In genomic region chr1:187605391-187606270, GRCm38 (mm10) we compare ENCODE assay signal across 10 mouse cellular contexts. TPM values are rescaled to one million over a fixed set of nuclear protein-coding genes. Genes with fewer than 3 reads are reported as not detected.
DNase-seq lines count a peak whose midpoint lies in the region; ATAC-seq lines count a peak whose summit lies in the region.
"Had no signal": no experiment of that assay in that cellular context is flagged by ENCODE, and none has a peak within 500 bp of the region (broad histone marks: within the 10 kb centered on the region; RNA-seq: fewer than 3 reads in every experiment).

No protein-coding gene starts in this region.

- WGBS in kidney, embryonic 16.5 days, result 4% methylated on average over 32 of the region's 32 CpGs
- WGBS in embryonic facial prominence, embryonic 15.5 days, result 2% methylated on average over 32 of the region's 32 CpGs
- WGBS in intestine, embryonic 16.5 days, result 7% methylated on average over 32 of the region's 32 CpGs
- 2% methylated on average over 32 of the region's 32 CpGs for WGBS in neural tube, embryonic 13.5 days

- ATAC-seq in kidney, embryonic 16.5 days (ENCODE audit: low FRiP score, low TSS enrichment), result no peak
- no peak for ATAC-seq in embryonic facial prominence, embryonic 15.5 days (ENCODE audit: insufficient number of reproducible peaks, low FRiP score, low TSS enrichment, low read depth)
- no peak for ATAC-seq in intestine, embryonic 16.5 days
- 0 out of 2 replicates have a peak, but pooled peaks have one; percentile 29 for ATAC-seq in neural tube, embryonic 13.5 days (ENCODE audit: low read depth)

- H3K4me1 ChIP-seq in kidney, embryonic 16.5 days (ENCODE audit: insufficient read depth, low read length), result peaks cover 38% of the 10 kb centered on the region
- H3K4me1 ChIP-seq in embryonic facial prominence, embryonic 15.5 days, result peaks cover 46% of the 10 kb centered on the region
- H3K4me1 ChIP-seq in intestine, embryonic 16.5 days (ENCODE audit: control insufficient read depth, insufficient read depth, low read length), result peaks cover 19% of the 10 kb centered on the region
- peaks cover 72% of the 10 kb centered on the region for H3K4me1 ChIP-seq in neural tube, embryonic 13.5 days (replicated peaks)

- peaks cover 54% of the 10 kb centered on the region for H3K27me3 ChIP-seq in kidney, embryonic 16.5 days (ENCODE audit: insufficient read depth, low read length)
- H3K27me3 ChIP-seq in embryonic facial prominence, embryonic 15.5 days, result peaks cover 75% of the 10 kb centered on the region
- H3K27me3 ChIP-seq in intestine, embryonic 16.5 days (replicated peaks; ENCODE audit: control insufficient read depth, insufficient read depth, low read length), result peaks cover 37% of the 10 kb centered on the region
- H3K27me3 ChIP-seq in neural tube, embryonic 13.5 days, result peaks cover 78% of the 10 kb centered on the region

- intact Hi-C loops in left cerebral cortex, postnatal 14 days (cut with DNase I), result no loop called here

- H3K36me3 ChIP-seq in kidney, embryonic 16.5 days (ENCODE audit: insufficient read depth, low read length), result no peaks in the 10 kb centered on the region
- no peaks in the 10 kb centered on the region for H3K36me3 ChIP-seq in embryonic facial prominence, embryonic 15.5 days
- no peaks in the 10 kb centered on the region for H3K36me3 ChIP-seq in intestine, embryonic 16.5 days (ENCODE audit: control insufficient read depth, insufficient read depth, low read length)
- no peaks in the 10 kb centered on the region for H3K36me3 ChIP-seq in neural tube, embryonic 13.5 days
- H3K36me3 ChIP-seq: G1E had no signal

- peak overlapping the region; percentile 30 for H3K4me3 ChIP-seq in kidney, embryonic 16.5 days (ENCODE audit: low read length)
- peak overlapping the region; percentile 23 for H3K4me3 ChIP-seq in embryonic facial prominence, embryonic 15.5 days (replicated peaks)
- H3K4me3 ChIP-seq in intestine, embryonic 16.5 days (ENCODE audit: low read length), result peak overlapping the region; percentile 18
- H3K4me3 ChIP-seq in neural tube, embryonic 13.5 days, result peak overlapping the region; percentile 28

- H3K4me2 ChIP-seq in kidney, embryonic 16.5 days (replicated peaks; ENCODE audit: low read depth, low read length), result peak overlapping the region; percentile 47
- peak overlapping the region; percentile 39 for H3K4me2 ChIP-seq in embryonic facial prominence, embryonic 15.5 days (replicated peaks)
- H3K4me2 ChIP-seq in intestine, embryonic 16.5 days (ENCODE audit: low read depth, low read length), result peak overlapping the region; percentile 38
- peak overlapping the region; percentile 60 for H3K4me2 ChIP-seq in neural tube, embryonic 13.5 days

- H3K9ac ChIP-seq in kidney, embryonic 16.5 days (replicated peaks; ENCODE audit: low read length), result no peak overlapping the region
- H3K9ac ChIP-seq in embryonic facial prominence, embryonic 15.5 days, result no peak overlapping the region
- no peak overlapping the region for H3K9ac ChIP-seq in intestine, embryonic 16.5 days (ENCODE audit: low read depth, low read length)
- peak overlapping the region; percentile 38 for H3K9ac ChIP-seq in neural tube, embryonic 13.5 days

- H3K27ac ChIP-seq in kidney, embryonic 16.5 days (ENCODE audit: low read length), result no peak overlapping the region
- no peak overlapping the region for H3K27ac ChIP-seq in embryonic facial prominence, embryonic 15.5 days (replicated peaks)
- H3K27ac ChIP-seq in intestine, embryonic 16.5 days (ENCODE audit: low read length), result no peak overlapping the region
- H3K27ac ChIP-seq in neural tube, embryonic 13.5 days (replicated peaks), result no peak overlapping the region; the same call in 1 of the 2 replicates

- H3K9me3 ChIP-seq in kidney, embryonic 16.5 days (ENCODE audit: low read length), result peaks cover 4% of the 10 kb centered on the region; the same call in 1 of the 2 replicates
- H3K9me3 ChIP-seq in embryonic facial prominence, embryonic 15.5 days (replicated peaks), result no peaks in the 10 kb centered on the region
- 0 out of 2 replicates have a peak, but pooled peaks cover 4% of the 10 kb centered on the region for H3K9me3 ChIP-seq in intestine, embryonic 16.5 days (ENCODE audit: control insufficient read depth, low read length)
- no peaks in the 10 kb centered on the region for H3K9me3 ChIP-seq in neural tube, embryonic 13.5 days

- DNase-seq in kidney, adult 9 months, result no peak
- no peak for DNase-seq in B cell, adult 2 months
- DNase-seq in left cerebral cortex, postnatal 14 days (ENCODE audit: low spot score in 2 of 2), result no peak
- no peak for DNase-seq in thymus, postnatal 36 days
- DNase-seq: kidney, adult 8-10 months had no signal

RNA-seq across cellular contexts. Expression of gene Esrrg, which starts 3.0 kb away (rescaled TPM):
- polyA plus RNA-seq in kidney, embryonic 16.5 days (2015; fragmentation: Nextera tagmentation; extraction: Ambion mirVana), result 36.0 and 42.6 TPM in 2 replicates
- 1.0 and 1.1 TPM in 2 replicates for polyA plus RNA-seq in embryonic facial prominence, embryonic 15.5 days (2015; fragmentation: Nextera tagmentation; extraction: Ambion mirVana)
- 3.6 and 4.6 TPM in 2 replicates for polyA plus RNA-seq in intestine, embryonic 16.5 days (2015; fragmentation: Nextera tagmentation; extraction: Ambion mirVana)
- 28.9 and 29.7 TPM in 2 replicates for polyA plus RNA-seq in neural tube, embryonic 13.5 days (2015; fragmentation: Nextera tagmentation; extraction: Ambion mirVana)
- total RNA-seq in left cerebral cortex, postnatal 14 days (2021), result 10 to 100 TPM; 21.6 to 25.1 TPM
- polyA plus RNA-seq: G1E had no signal
